Mouse (Mus musculus): ENCODE data around the gene Rhox3g.
"Not testable (repeated sequence)": the region's sequence is repeated elsewhere in the genome, so short reads cannot be mapped to it uniquely, and the experiment has no call there.

GRCm38 (mm10) chrX:37643370-37643769 lies 15.0 kb upstream of the Rhox3g start, which contains the start of gene Rhox2g:
- TF ChIP-seq CTCF (IDR thresholded peaks at IDR 0.05; ENCODE audit: low read depth, low read length); POLR2A (IDR thresholded peaks at IDR 0.05; ENCODE audit: extremely low read depth, insufficient read depth, low read length): not testable (repeated sequence)
